8 mouse cellular contexts compared by ENCODE assay signal in the genomic region with DNA sequence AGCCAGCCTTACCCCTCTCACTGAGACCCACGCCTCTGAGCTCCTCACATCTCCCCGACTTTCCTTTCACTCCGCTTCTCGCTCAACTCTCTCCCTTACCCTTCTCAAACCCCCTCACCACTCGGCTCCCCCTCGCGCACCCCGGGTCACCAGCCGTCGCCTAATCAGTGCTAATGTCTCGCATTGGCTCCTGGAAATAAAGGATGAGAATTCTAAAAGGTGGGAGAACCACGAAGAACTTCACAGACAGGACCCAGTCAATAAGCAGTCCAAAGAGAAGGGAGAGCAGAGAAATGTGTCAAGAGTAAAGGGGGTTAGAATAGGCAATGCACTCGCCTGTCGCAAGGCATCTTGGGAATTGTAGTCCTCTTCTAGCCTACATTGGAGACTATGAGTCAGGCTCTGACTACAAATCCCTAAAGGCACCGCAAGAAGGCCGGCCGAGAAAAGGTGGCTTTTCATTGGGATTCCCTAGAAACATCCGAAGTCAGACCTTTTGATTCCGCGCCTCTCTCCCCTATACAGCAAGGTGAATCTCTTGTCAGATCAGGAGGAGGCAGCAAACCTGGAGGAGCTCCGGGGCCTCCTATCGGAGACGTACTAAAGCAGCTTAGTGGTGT. TPM values are rescaled to one million over a fixed set of nuclear protein-coding genes. Genes with fewer than 3 reads are reported as not detected.
DNase-seq lines count a peak whose midpoint lies in the region; ATAC-seq lines count a peak whose summit lies in the region.

A gene (minus strand): TSS at position 324 of the 620 bp plus-strand sequence.

- H3K27ac ChIP-seq in embryonic facial prominence, embryonic 11.5 days (replicated peaks; ENCODE audit: low read depth, low read length) = no peak within 1 kb of the TSS
- peak within 1 kb of the TSS; percentile 82 for H3K27ac ChIP-seq in limb, embryonic 10.5 days
- peak within 1 kb of the TSS; percentile 35; the same call in 1 of the 2 replicates for H3K27ac ChIP-seq in midbrain, embryonic 13.5 days

- peak; percentile 87 for ATAC-seq in embryonic facial prominence, embryonic 11.5 days (replicated peaks; ENCODE audit: insufficient number of reproducible peaks, low FRiP score, low TSS enrichment, low read depth)
- peak; percentile 99 for ATAC-seq in granulocyte monocyte progenitor cell, adult 5-6 weeks (replicated peaks; ENCODE audit: poor library complexity, severe bottlenecking)
- peak; percentile 97 for ATAC-seq in midbrain, embryonic 13.5 days

- no peaks in the 10 kb centered on the region for H3K9me3 ChIP-seq in embryonic facial prominence, embryonic 11.5 days (replicated peaks; ENCODE audit: control insufficient read depth, low read length)
- H3K9me3 ChIP-seq in limb, embryonic 10.5 days (replicated peaks) = no peaks in the 10 kb centered on the region
- no peaks in the 10 kb centered on the region for H3K9me3 ChIP-seq in midbrain, embryonic 13.5 days

- no peaks in the 10 kb centered on the region for H3K36me3 ChIP-seq in embryonic facial prominence, embryonic 11.5 days (replicated peaks; ENCODE audit: control insufficient read depth, insufficient read depth, low read depth, low read length)
- peaks cover 26% of the 10 kb centered on the region for H3K36me3 ChIP-seq in limb, embryonic 10.5 days
- peaks cover 22% of the 10 kb centered on the region for H3K36me3 ChIP-seq in midbrain, embryonic 13.5 days

- H3K27me3 ChIP-seq in embryonic facial prominence, embryonic 11.5 days (ENCODE audit: control insufficient read depth, insufficient read depth, low read length) = no peaks in the 10 kb centered on the region
- H3K27me3 ChIP-seq in limb, embryonic 10.5 days (ENCODE audit: low read depth, poor library complexity, severe bottlenecking) = no peaks in the 10 kb centered on the region
- no peaks in the 10 kb centered on the region for H3K27me3 ChIP-seq in midbrain, embryonic 13.5 days

- DNase-seq in urinary bladder, adult 18-20 months (ENCODE audit: low spot score in 2 of 2) = peak; percentile 64 to 86
- no peak for DNase-seq in urinary bladder, postnatal 10 days (ENCODE audit: low spot score)
- peak; percentile 98 for DNase-seq in embryonic facial prominence, embryonic 11.5 days (ENCODE audit: low spot score)
- DNase-seq in kidney, adult 11 months = peak; percentile 94
- DNase-seq in limb, embryonic 10.5 days (ENCODE audit: low spot score) = peak; percentile 81
- peak; percentile 68 for DNase-seq in spleen, adult 12 weeks (ENCODE audit: low spot score)

- no peaks in the 10 kb centered on the region for H3K4me1 ChIP-seq in embryonic facial prominence, embryonic 11.5 days (ENCODE audit: control insufficient read depth, insufficient read depth, low read length)
- H3K4me1 ChIP-seq in limb, embryonic 10.5 days = peaks cover 10% of the 10 kb centered on the region
- H3K4me1 ChIP-seq in midbrain, embryonic 13.5 days (replicated peaks) = peaks cover 9% of the 10 kb centered on the region

- H3K4me2 ChIP-seq in embryonic facial prominence, embryonic 11.5 days (ENCODE audit: low read depth, low read length) = peak within 1 kb of the TSS; percentile 58
- peak within 1 kb of the TSS; percentile 90 for H3K4me2 ChIP-seq in midbrain, embryonic 13.5 days (replicated peaks)

- H3K4me3 ChIP-seq in embryonic facial prominence, embryonic 11.5 days (ENCODE audit: low read depth, low read length) = peak within 1 kb of the TSS; percentile 64
- peak within 1 kb of the TSS; percentile 86 for H3K4me3 ChIP-seq in limb, embryonic 10.5 days
- H3K4me3 ChIP-seq in midbrain, embryonic 13.5 days (replicated peaks) = peak within 1 kb of the TSS; percentile 77

- H3K9ac ChIP-seq in embryonic facial prominence, embryonic 11.5 days (replicated peaks; ENCODE audit: low read length) = peak within 1 kb of the TSS; percentile 70
- H3K9ac ChIP-seq in midbrain, embryonic 13.5 days (replicated peaks) = peak within 1 kb of the TSS; percentile 87

- 2% methylated on average over 23 of the region's 23 CpGs for WGBS in embryonic facial prominence, embryonic 11.5 days
- 3% methylated on average over 23 of the region's 23 CpGs for WGBS in limb, embryonic 10.5 days
- 1% methylated on average over 23 of the region's 23 CpGs for WGBS in midbrain, embryonic 13.5 days

RNA-seq across cellular contexts. Expression of the gene that starts here (rescaled TPM):
- 43.3 and 53.4 TPM in 2 replicates for polyA plus RNA-seq in embryonic facial prominence, embryonic 11.5 days (2014; fragmentation: Nextera tagmentation; extraction: Ambion mirVana)
- total RNA-seq in granulocyte monocyte progenitor cell, adult 5-6 weeks (2014; fragmentation: Nextera tagmentation) = 20.3 and 41.9 TPM in 2 replicates
- 32.6 and 40.4 TPM in 2 replicates for total RNA-seq in granulocyte monocyte progenitor cell, adult 5-6 weeks (2017)
- polyA plus RNA-seq in limb, embryonic 10.5 days (2016; fragmentation: Nextera tagmentation; extraction: Ambion mirVana) = 67.0 and 72.4 TPM in 2 replicates
- 31.5 and 32.0 TPM in 2 replicates for polyA plus RNA-seq in midbrain, embryonic 13.5 days (2015; fragmentation: Nextera tagmentation; extraction: Ambion mirVana)
